Mouse (Mus musculus): ENCODE measurements around the gene Dnttip1. TPM values are rescaled to one million over a fixed set of nuclear protein-coding genes. Genes with fewer than 3 reads are reported as not detected.

Gene Dnttip1
- polyA plus RNA-seq, 1 experiment = 16.6 TPM

- Histone ChIP-seq H3K27ac (replicated peaks; ENCODE audit: low read depth, low read length) (no peak overlapping the region), H3K4me1 (ENCODE audit: control insufficient read depth, insufficient read depth, insufficient read length, low read length) (peaks cover 17% of the 10 kb centered on the region), H3K4me3 (ENCODE audit: insufficient read depth, low read depth, low read length) (no peak overlapping the region)
Observed at GRCm38 (mm10) chr2:164783926-164784581, 38.3 kb downstream of the Dnttip1 start.

DNA sequence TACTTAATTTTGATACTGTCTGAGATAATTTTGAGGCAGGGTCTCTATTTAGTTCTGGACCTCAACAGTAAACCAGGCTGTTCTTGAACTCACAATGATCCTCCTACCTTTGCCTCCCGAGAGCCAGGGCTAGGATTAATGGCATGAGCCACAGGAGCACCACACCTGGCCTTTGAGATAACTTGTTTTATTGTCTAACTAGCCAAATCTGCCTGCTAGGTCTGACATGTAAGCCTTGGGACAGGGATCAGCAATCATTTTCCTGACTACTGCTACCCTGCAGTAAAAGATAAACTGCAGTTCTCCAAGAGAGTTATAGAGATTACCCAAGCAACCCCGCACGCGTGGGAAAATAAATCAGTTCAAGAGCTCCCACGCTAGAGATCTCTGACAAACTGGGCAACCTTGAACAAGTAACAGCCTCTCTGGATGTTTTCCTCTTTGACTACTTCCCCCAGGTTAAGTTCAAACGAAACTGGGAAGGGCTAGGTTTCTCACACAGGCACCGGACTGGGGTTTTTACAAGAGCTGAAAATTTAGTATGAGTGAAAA lies 39.2 kb downstream of the Dnttip1 start:
- Histone ChIP-seq H3K27ac (replicated peaks; ENCODE audit: low read depth, low read length) (peak overlapping the region; percentile 69), H3K4me1 (ENCODE audit: control insufficient read depth, insufficient read depth, insufficient read length, low read length) (peaks cover 13% of the 10 kb centered on the region), H3K4me3 (ENCODE audit: insufficient read depth, low read depth, low read length) (peak overlapping the region; percentile 72)

- Histone ChIP-seq H3K4me1 (ENCODE audit: control insufficient read depth, insufficient read depth, insufficient read length, low read length) (peaks cover 13% of the 10 kb centered on the region), H3K4me3 (ENCODE audit: insufficient read depth, low read depth, low read length) (peak within 1 kb of the TSS; percentile 72), H3K27ac (replicated peaks; ENCODE audit: low read depth, low read length) (peak within 1 kb of the TSS; percentile 69)
Observed at GRCm38 (mm10) chr2:164785481-164786387, 40.0 kb downstream of the Dnttip1 start, which contains the start of gene Snx21. TSS of gene Snx21 (plus strand) at chr2:164785823.

DNA sequence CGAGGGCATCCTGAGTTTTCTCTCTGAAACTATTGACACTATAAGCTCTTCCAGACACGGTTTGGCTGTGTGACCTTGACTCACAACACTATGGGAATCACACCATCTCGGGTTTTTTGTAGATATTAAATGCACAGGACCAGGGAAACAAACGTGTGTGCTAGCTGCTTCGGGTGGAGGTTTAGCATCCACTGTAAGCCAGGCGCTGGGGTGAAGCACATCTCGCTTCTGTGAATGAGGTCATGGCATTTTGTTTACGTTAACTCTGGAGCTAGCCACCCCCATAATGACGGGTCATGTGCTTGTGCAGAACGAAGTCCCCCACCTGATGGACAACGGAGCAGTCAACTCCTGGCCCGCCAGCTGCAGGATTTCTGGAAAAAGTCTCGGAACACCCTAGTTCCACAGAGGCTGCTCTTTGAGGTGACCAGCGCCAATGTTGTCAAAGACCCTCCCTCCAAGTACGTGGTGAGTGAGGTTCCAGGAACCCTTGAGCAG lies 40.7 kb downstream of the Dnttip1 start:
- peak overlapping the region; percentile 72 for H3K4me3 ChIP-seq (ENCODE audit: insufficient read depth, low read depth, low read length)
- peaks cover 15% of the 10 kb centered on the region for H3K4me1 ChIP-seq (ENCODE audit: control insufficient read depth, insufficient read depth, insufficient read length, low read length)
- H3K27ac ChIP-seq (replicated peaks; ENCODE audit: low read depth, low read length) = peak overlapping the region; percentile 52

GRCm38 (mm10) chr2:164787032-164787431 lies 41.2 kb downstream of the Dnttip1 start:
- Histone ChIP-seq H3K4me1 (ENCODE audit: control insufficient read depth, insufficient read depth, insufficient read length, low read length) (peaks cover 15% of the 10 kb centered on the region), H3K4me3 (ENCODE audit: insufficient read depth, low read depth, low read length) (peak overlapping the region; percentile 72), H3K27ac (replicated peaks; ENCODE audit: low read depth, low read length) (peak overlapping the region; percentile 52; the same call in 1 of the 2 replicates)

GRCm38 (mm10) chr2:164787779-164788178 lies 42.0 kb downstream of the Dnttip1 start:
- Histone ChIP-seq H3K27ac (replicated peaks; ENCODE audit: low read depth, low read length) (0 out of 2 replicates have a peak overlapping the region, but pooled peaks have one; percentile 21), H3K4me3 (ENCODE audit: insufficient read depth, low read depth, low read length) (peak overlapping the region; percentile 0; the same call in 1 of the 2 replicates), H3K4me1 (ENCODE audit: control insufficient read depth, insufficient read depth, insufficient read length, low read length) (peaks cover 18% of the 10 kb centered on the region)

DNA sequence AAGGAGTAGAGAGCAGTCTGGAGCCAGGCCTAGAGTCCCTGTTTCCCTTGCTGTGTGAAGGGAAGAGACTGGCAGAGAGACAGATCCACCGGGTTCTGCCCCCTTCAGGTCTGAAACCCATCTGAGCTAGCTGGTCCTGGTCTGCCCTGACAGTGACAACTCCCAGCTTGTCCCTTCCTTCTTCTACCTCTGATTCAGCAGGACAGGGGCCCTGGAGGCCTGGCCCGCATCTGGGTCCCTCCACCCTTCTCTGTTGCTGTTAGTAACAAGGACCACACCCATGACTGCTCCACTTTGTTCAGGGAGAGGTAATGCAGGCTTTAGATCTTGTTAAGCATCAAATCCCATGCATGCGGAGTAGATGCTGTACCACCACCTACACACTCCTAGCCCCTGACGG lies 42.6 kb downstream of the Dnttip1 start:
- H3K4me3 ChIP-seq (ENCODE audit: insufficient read depth, low read depth, low read length) = no peak overlapping the region

GRCm38 (mm10) chr2:164790451-164790850 lies 44.7 kb downstream of the Dnttip1 start:
- Histone ChIP-seq H3K4me1 (ENCODE audit: control insufficient read depth, insufficient read depth, insufficient read length, low read length) (peaks cover 16% of the 10 kb centered on the region), H3K4me3 (ENCODE audit: insufficient read depth, low read depth, low read length) (no peak overlapping the region), H3K27ac (replicated peaks; ENCODE audit: low read depth, low read length) (peak overlapping the region; percentile 8; the same call in 1 of the 2 replicates)

More for the DNA sequence above, 42.6 kb downstream of the Dnttip1 start:
- Histone ChIP-seq H3K27ac (replicated peaks; ENCODE audit: low read depth, low read length) (no peak overlapping the region), H3K4me1 (ENCODE audit: control insufficient read depth, insufficient read depth, insufficient read length, low read length) (peaks cover 18% of the 10 kb centered on the region)

GRCm38 (mm10) chr2:164791841-164792261 lies 46.1 kb downstream of the Dnttip1 start:
- Histone ChIP-seq H3K4me1 (ENCODE audit: control insufficient read depth, insufficient read depth, insufficient read length, low read length) (peaks cover 12% of the 10 kb centered on the region), H3K27ac (replicated peaks; ENCODE audit: low read depth, low read length) (no peak overlapping the region), H3K4me3 (ENCODE audit: insufficient read depth, low read depth, low read length) (no peak overlapping the region)

- Histone ChIP-seq H3K27ac (replicated peaks; ENCODE audit: low read depth, low read length) (no peak overlapping the region), H3K4me1 (ENCODE audit: control insufficient read depth, insufficient read depth, insufficient read length, low read length) (peaks cover 8% of the 10 kb centered on the region), H3K4me3 (ENCODE audit: insufficient read depth, low read depth, low read length) (no peak overlapping the region)
Observed at GRCm38 (mm10) chr2:164792400-164793190, 46.8 kb downstream of the Dnttip1 start.

GRCm38 (mm10) chr2:164793236-164793635 lies 47.5 kb downstream of the Dnttip1 start:
- Histone ChIP-seq H3K27ac (replicated peaks; ENCODE audit: low read depth, low read length) (peak overlapping the region; percentile 4; the same call in 1 of the 2 replicates), H3K4me1 (ENCODE audit: control insufficient read depth, insufficient read depth, insufficient read length, low read length) (peaks cover 5% of the 10 kb centered on the region), H3K4me3 (ENCODE audit: insufficient read depth, low read depth, low read length) (no peak overlapping the region)

- peaks cover 5% of the 10 kb centered on the region for H3K4me1 ChIP-seq (ENCODE audit: control insufficient read depth, insufficient read depth, insufficient read length, low read length)
- H3K4me3 ChIP-seq (ENCODE audit: insufficient read depth, low read depth, low read length) = no peak overlapping the region
- H3K27ac ChIP-seq (replicated peaks; ENCODE audit: low read depth, low read length) = no peak overlapping the region
Observed at GRCm38 (mm10) chr2:164793772-164794171, 48.0 kb downstream of the Dnttip1 start.

- H3K27ac ChIP-seq (replicated peaks; ENCODE audit: low read depth, low read length) = no peak overlapping the region
- H3K4me3 ChIP-seq (ENCODE audit: insufficient read depth, low read depth, low read length) = no peak overlapping the region
Observed at GRCm38 (mm10) chr2:164794293-164794692, 48.5 kb downstream of the Dnttip1 start.

GRCm38 (mm10) chr2:164795868-164796267 lies 50.1 kb downstream of the Dnttip1 start:
- Histone ChIP-seq H3K4me1 (ENCODE audit: control insufficient read depth, insufficient read depth, insufficient read length, low read length) (peaks cover 5% of the 10 kb centered on the region), H3K4me3 (ENCODE audit: insufficient read depth, low read depth, low read length) (no peak overlapping the region), H3K27ac (replicated peaks; ENCODE audit: low read depth, low read length) (no peak overlapping the region)

More at GRCm38 (mm10) chr2:164794293-164794692, 48.5 kb downstream of the Dnttip1 start:
- H3K4me1 ChIP-seq (ENCODE audit: control insufficient read depth, insufficient read depth, insufficient read length, low read length) = peaks cover 5% of the 10 kb centered on the region
